Mouse (Mus musculus) adrenal gland, adult 2 months (tissue): ENCODE results near the gene Il21r. TPM values are rescaled to one million over a fixed set of nuclear protein-coding genes. Genes with fewer than 3 reads are reported as not detected.

ENCODE experiments used
- DNase-seq: peaks from one replicate; pipeline ENCODE4 v3.0.0; 2021
- polyA plus RNA-seq: library from polyadenylated mRNA; depleted of rRNA; stranded (reverse); fragments of >200 nt; gene quantifications from 2 replicates; pipeline ENCODE4 v1.2.3, GENCODE M21; 2012; rRNA removed
- total RNA-seq, 2 experiments: library from RNA; stranded (reverse); gene quantifications; 2 replicates each; pipeline ENCODE4 v1.2.3; 2021

Il21r gene
- total and polyA plus RNA-seq, 3 experiments, result 0.52 to 2.4 (median 0.76) TPM

DNA sequence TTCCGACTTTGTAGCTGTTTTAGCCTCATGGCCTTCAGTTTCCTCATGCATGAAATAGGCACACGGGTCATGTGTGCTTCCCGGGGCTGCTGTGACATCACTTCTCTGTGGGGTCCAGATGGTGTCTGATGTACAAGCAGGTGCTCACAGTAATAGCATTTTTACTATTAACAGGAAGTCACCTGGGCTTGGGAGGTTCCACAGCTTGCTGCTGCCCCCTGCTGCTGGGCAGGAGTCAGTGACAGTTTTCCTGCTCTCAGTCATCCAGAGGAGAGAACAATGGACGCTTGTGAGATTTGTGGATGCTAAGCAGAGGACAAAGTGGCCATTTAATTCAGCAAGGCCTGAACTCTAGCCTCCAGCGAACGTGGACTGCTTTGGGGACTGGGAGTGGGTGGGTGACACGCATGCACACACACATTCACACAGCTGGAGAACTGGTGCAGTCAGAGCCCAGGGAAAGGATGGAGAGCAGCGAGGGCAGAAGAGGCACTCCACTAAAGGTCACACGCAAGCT, 35.7 kb downstream of the Il21r start:
- DNase-seq, result peak; percentile 64

DNA sequence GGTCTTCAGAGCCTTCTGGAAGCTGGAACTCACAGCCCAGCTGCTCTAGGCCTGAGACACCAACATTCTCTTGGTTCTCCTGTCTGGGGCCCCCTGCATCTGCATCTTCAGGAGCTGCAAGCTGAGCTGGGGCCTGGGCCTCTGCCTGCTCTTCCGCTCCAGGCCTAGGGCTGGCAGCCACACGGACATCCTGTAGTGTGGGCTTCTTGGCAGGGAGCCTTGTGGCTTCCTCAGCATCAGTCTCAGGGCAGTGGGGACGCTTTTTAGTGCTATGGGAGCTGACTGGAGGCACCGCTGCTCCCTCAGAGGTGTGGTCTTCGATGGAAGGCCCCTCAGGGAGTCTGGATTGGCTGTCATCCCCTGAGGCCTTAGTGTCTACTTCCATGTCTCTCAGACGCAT, 40.7 kb downstream of the Il21r start:
- no peak for DNase-seq

DNA sequence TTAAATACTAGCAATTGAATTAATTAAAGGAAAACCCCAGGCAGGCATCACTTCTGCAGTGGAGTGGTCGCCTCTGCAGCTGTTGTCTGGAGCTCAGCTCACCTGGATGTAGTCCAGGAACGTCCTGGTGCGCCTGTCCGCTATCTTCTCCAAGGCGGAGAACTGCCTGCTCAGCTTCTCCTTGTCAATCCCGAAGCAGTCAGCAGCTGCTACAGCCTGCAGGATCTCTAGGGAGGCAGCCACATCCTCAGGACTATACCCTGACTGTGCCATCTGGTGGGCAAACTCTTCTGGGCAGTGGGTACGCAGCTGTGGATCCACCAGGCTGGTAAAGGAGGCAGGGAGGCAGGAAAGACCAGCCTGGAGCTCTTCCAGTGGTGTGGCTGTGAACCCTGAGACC, 42.2 kb downstream of the Il21r start:
- no peak for DNase-seq

- no peak for DNase-seq
Observed at GRCm38 (mm10) chr7:125649013-125649412, 45.8 kb downstream of the Il21r start.

- no peak for DNase-seq
Observed at GRCm38 (mm10) chr7:125657511-125657910, 54.3 kb downstream of the Il21r start.

DNA sequence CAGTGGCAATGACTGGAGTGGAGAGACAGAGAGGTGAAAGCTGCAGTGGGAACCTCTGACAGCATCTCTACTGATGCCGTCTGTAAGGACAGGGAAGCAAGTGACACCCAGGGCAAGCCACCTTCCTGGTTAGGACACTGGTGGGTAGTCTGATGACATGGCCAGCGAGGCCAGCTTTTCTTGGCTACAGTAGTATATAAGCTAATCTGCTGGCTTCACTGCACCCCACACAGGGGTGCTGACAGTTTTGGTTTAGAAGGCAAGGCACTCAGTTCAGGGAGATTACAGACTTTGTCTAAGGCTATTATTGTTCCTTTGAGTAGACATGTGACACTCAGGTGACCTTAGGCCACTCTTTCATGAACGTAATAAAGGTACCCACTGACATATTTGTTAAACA, 60.4 kb downstream of the Il21r start:
- no peak for DNase-seq

- no peak for DNase-seq
Observed at GRCm38 (mm10) chr7:125670865-125671264, 67.6 kb downstream of the Il21r start.

DNA sequence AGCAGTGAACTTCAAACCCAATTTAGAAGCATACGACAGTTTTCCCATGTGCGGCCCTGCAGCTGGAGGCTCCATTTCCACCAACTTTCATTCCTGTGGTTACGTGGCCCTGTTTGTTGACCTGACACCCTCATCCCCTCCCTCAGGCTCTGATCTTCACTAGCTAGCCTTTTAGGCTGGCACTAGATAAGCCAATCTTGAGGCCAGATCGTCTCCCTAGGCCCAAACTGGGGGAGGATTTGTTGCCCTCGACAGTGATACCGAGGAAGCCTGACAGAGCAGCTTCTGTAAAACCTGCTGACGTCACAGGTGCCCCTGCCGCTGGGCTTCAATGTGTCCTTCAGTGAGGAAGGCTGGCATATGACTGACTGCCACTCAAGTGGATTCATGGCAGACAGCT, 68.2 kb downstream of the Il21r start:
- DNase-seq, result no peak

DNA sequence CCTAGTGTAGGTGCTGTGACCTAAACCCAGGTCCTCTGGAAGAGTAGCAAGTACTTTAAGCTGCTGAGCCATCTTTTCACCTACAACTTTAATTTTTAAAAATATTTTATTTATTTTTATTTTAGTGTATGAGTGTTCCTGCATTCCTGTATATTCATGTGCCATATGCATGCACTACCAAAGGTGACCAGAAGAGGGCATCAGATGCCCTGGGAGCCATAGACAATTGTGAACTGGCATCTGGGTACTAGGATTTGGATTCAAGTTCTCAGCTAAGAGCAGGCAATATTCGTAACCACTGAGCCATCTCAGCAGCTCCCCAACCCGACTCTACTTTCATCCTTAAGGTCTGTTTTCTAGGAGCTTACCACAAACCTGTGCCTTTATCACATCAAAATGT, 71.7 kb downstream of the Il21r start:
- peak; percentile 34 for DNase-seq

- DNase-seq, result no peak
Observed at GRCm38 (mm10) chr7:125678756-125679155, 75.5 kb downstream of the Il21r start.

DNA sequence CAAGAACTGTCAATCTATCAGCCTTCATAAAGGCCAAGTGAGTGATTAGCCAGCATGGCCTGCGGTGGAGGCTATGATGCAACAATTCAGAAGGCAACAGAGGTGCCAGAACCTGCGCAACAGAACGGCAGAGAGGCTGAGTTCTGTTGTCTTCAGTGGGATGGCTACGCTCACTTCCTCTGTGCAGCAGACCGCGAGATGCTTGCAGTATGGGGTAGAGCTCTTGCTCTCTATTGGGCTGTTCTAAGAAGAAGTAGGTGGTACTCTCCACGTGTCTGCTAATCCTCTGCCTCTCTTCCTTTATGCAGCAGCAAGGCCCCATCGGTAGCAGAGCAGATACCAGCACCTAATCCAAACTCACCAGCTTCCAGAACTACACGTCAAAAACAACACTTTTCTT, 76.7 kb downstream of the Il21r start:
- DNase-seq, result peak; percentile 29

Other genes starting within 250 kb of the Il21r start
- gene Kdm8, start 158.8 kb upstream of the Il21r start, total RNA-seq, result 1 to 10 TPM; 3.2 to 4.7 TPM
- gene Kdm8, start 158.8 kb upstream of the Il21r start, polyA plus RNA-seq, result 3.9 and 4.2 TPM in 2 replicates
- 10 to 100 TPM; 35.0 to 50.0 TPM for gene Nsmce1, start 111.8 kb upstream of the Il21r start, total RNA-seq
- gene Nsmce1, start 111.8 kb upstream of the Il21r start, polyA plus RNA-seq, result 46.7 and 50.8 TPM in 2 replicates
- 100 to 1,000 TPM in 1 of 2 experiments, 10 to 100 TPM in 1; 49.6 to 142 TPM for gene Il4ra, start 51.3 kb upstream of the Il21r start, total RNA-seq
- gene Il4ra, start 51.3 kb upstream of the Il21r start, polyA plus RNA-seq, result 76.2 and 114 TPM in 2 replicates
- 10 to 100 TPM; 61.4 to 65.6 TPM for gene Gtf3c1, start 104.4 kb downstream of the Il21r start, total RNA-seq
- 69.0 and 79.4 TPM in 2 replicates for gene Gtf3c1, start 104.4 kb downstream of the Il21r start, polyA plus RNA-seq
- 10 to 100 TPM; 26.7 to 28.9 TPM for gene D430042O09Rik, start 104.5 kb downstream of the Il21r start, total RNA-seq
- 12.8 and 14.6 TPM in 2 replicates for gene D430042O09Rik, start 104.5 kb downstream of the Il21r start, polyA plus RNA-seq